In the genomic region with DNA sequence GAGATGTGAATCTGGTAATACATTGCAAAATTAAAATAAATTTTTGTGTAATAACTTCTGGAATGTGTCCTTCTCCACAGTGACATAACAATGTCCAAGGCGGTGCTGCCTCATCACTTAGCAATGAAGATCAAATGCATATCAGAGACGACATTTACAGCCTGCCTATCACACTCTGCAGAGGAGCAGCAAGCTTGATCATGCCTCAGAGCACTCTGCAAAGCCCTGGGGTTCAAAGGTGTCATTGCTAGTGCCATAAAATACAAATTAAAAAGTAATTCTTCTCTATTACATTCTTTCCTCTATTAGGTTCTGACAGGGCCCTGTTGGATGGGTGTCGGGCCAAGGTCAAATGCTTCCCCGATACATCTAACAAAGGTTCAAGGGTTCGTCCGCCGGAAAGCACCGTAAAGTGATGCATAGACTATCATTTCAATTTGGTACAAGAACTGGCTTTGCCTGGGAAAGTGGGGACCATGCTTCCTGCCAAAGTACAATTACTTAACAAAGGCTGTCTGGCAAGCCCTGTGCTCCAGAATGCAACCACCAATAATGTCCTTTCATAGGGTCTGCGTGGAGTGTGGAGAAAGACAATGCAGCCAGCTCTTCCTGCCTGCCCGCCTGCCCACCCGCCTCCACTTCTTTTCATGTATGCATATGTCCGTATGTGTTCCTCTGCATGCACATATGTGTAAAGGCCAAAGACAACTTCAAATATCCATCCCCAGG, we compare ENCODE assay signal across 10 mouse cellular contexts.
A peak's percentile ranks its signal among the peaks of the same experiment; 100 is the strongest.
DNase-seq lines count a peak whose midpoint lies in the region; ATAC-seq lines count a peak whose summit lies in the region.
"Had no signal": no experiment of that assay in that cellular context is flagged by ENCODE, and none has a peak within 500 bp of the region (broad histone marks: within the 10 kb centered on the region; RNA-seq: fewer than 3 reads in every experiment).

No protein-coding gene starts in this region.

- 49% methylated on average over 12 of the region's 12 CpGs for WGBS in kidney, embryonic 15.5 days
- WGBS in hindbrain, embryonic 14.5 days = 27% methylated on average over 12 of the region's 12 CpGs
- WGBS in midbrain, embryonic 15.5 days = 43% methylated on average over 12 of the region's 12 CpGs
- WGBS in heart, embryonic 12.5 days = 82% methylated on average over 12 of the region's 12 CpGs

- no peaks in the 10 kb centered on the region for H3K4me1 ChIP-seq in kidney, embryonic 15.5 days
- H3K4me1 ChIP-seq in hindbrain, embryonic 14.5 days (replicated peaks; ENCODE audit: control insufficient read depth, insufficient read depth, low read length) = peaks cover 31% of the 10 kb centered on the region
- H3K4me1 ChIP-seq in midbrain, embryonic 15.5 days = peaks cover 26% of the 10 kb centered on the region
- H3K4me1 ChIP-seq in heart, embryonic 12.5 days (replicated peaks) = no peaks in the 10 kb centered on the region

- H3K9me3 ChIP-seq in kidney, embryonic 15.5 days (replicated peaks) = no peaks in the 10 kb centered on the region
- H3K9me3 ChIP-seq in hindbrain, embryonic 14.5 days (ENCODE audit: control insufficient read depth, low read length) = peaks cover 3% of the 10 kb centered on the region; the same call in 1 of the 2 replicates
- no peaks in the 10 kb centered on the region for H3K9me3 ChIP-seq in midbrain, embryonic 15.5 days
- no peaks in the 10 kb centered on the region; the same call in 1 of the 2 replicates for H3K9me3 ChIP-seq in heart, embryonic 12.5 days (replicated peaks)
- H3K9me3 ChIP-seq: embryonic facial prominence, embryonic 15.5 days had no signal

- H3K4me2 ChIP-seq in kidney, embryonic 15.5 days = no peak overlapping the region
- H3K4me2 ChIP-seq in hindbrain, embryonic 14.5 days (replicated peaks) = peak overlapping the region; percentile 45
- peak overlapping the region; percentile 40; the same call in 1 of the 2 replicates for H3K4me2 ChIP-seq in midbrain, embryonic 15.5 days
- no peak overlapping the region for H3K4me2 ChIP-seq in heart, embryonic 12.5 days
- H3K4me2 ChIP-seq: embryonic facial prominence, embryonic 15.5 days had no signal

- no peak overlapping the region for H3K9ac ChIP-seq in kidney, embryonic 15.5 days
- H3K9ac ChIP-seq in hindbrain, embryonic 14.5 days = no peak overlapping the region; the same call in 1 of the 2 replicates
- H3K9ac ChIP-seq in midbrain, embryonic 15.5 days = no peak overlapping the region
- no peak overlapping the region for H3K9ac ChIP-seq in heart, embryonic 12.5 days
- H3K9ac ChIP-seq: embryonic facial prominence, embryonic 15.5 days had no signal

- no peak for ATAC-seq in kidney, embryonic 15.5 days (replicated peaks; ENCODE audit: low FRiP score)
- ATAC-seq in hindbrain, embryonic 14.5 days (ENCODE audit: low FRiP score) = peak; percentile 18; the same call in 1 of the 2 replicates
- ATAC-seq in midbrain, embryonic 15.5 days (replicated peaks) = peak; percentile 25; the same call in 1 of the 2 replicates
- no peak for ATAC-seq in heart, embryonic 12.5 days (ENCODE audit: insufficient number of reproducible peaks, low FRiP score)
- ATAC-seq: CD4-positive, CD25-positive, alpha-beta regulatory T cell, adult 4 months had no signal

- H3K4me3 ChIP-seq in kidney, embryonic 15.5 days (replicated peaks) = no peak overlapping the region
- no peak overlapping the region for H3K4me3 ChIP-seq in hindbrain, embryonic 14.5 days (replicated peaks; ENCODE audit: low read length)
- no peak overlapping the region for H3K4me3 ChIP-seq in midbrain, embryonic 15.5 days
- H3K4me3 ChIP-seq in heart, embryonic 12.5 days = no peak overlapping the region
- H3K4me3 ChIP-seq: embryonic facial prominence, embryonic 15.5 days had no signal

- no peak overlapping the region for H3K27ac ChIP-seq in kidney, embryonic 15.5 days
- H3K27ac ChIP-seq in hindbrain, embryonic 14.5 days = peak overlapping the region; percentile 82
- H3K27ac ChIP-seq in midbrain, embryonic 15.5 days = peak overlapping the region; percentile 77
- H3K27ac ChIP-seq in heart, embryonic 12.5 days (ENCODE audit: poor library complexity, severe bottlenecking) = no peak overlapping the region
- H3K27ac ChIP-seq: embryonic facial prominence, embryonic 15.5 days had no signal

- H3K36me3 ChIP-seq in kidney, embryonic 15.5 days = no peaks in the 10 kb centered on the region
- no peaks in the 10 kb centered on the region for H3K36me3 ChIP-seq in hindbrain, embryonic 14.5 days (replicated peaks; ENCODE audit: control insufficient read depth, insufficient read depth)
- H3K36me3 ChIP-seq in midbrain, embryonic 15.5 days (replicated peaks) = no peaks in the 10 kb centered on the region
- H3K36me3 ChIP-seq in heart, embryonic 12.5 days = no peaks in the 10 kb centered on the region
- H3K36me3 ChIP-seq: embryonic facial prominence, embryonic 15.5 days had no signal

- peak; percentile 5 for DNase-seq in kidney, adult 9 months
- peak; percentile 37 for DNase-seq in embryo, embryonic 11 days
- peak; percentile 36 for DNase-seq in hindbrain, embryonic 14.5 days (ENCODE audit: low spot score)
- no peak for DNase-seq in frontal cortex, postnatal 25 days (ENCODE audit: low spot score in 2 of 2)
- DNase-seq in gastrocnemius, adult 18-20 months (ENCODE audit: low spot score) = no peak

- H3K27me3 ChIP-seq in kidney, embryonic 15.5 days = no peaks in the 10 kb centered on the region
- no peaks in the 10 kb centered on the region for H3K27me3 ChIP-seq in hindbrain, embryonic 14.5 days (ENCODE audit: control insufficient read depth, insufficient read depth, low read length)
- H3K27me3 ChIP-seq in midbrain, embryonic 15.5 days (replicated peaks) = no peaks in the 10 kb centered on the region
- no peaks in the 10 kb centered on the region for H3K27me3 ChIP-seq in heart, embryonic 12.5 days (replicated peaks)
- H3K27me3 ChIP-seq: embryonic facial prominence, embryonic 15.5 days had no signal

Comparison
In these comparisons a context has a peak if more than half of its experiments do, and no peak if none do; other contexts are left out.
1. DNase-seq: peak in kidney, adult 9 months (single experiment), embryo, embryonic 11 days (single experiment) and hindbrain, embryonic 14.5 days (single experiment); none in frontal cortex, postnatal 25 days (0 of 2) and gastrocnemius, adult 18-20 months (single experiment).
2. ATAC-seq: peak in hindbrain, embryonic 14.5 days (single experiment) and midbrain, embryonic 15.5 days (single experiment); none in kidney, embryonic 15.5 days (single experiment) and heart, embryonic 12.5 days (single experiment).
3. H3K27ac ChIP-seq: peak in hindbrain, embryonic 14.5 days (single experiment) and midbrain, embryonic 15.5 days (single experiment); none in kidney, embryonic 15.5 days (single experiment) and heart, embryonic 12.5 days (single experiment).
4. H3K4me2 ChIP-seq: peak in hindbrain, embryonic 14.5 days (single experiment) and midbrain, embryonic 15.5 days (single experiment); none in kidney, embryonic 15.5 days (single experiment) and heart, embryonic 12.5 days (single experiment).